Comparison of ENCODE assay signal across 8 mouse cellular contexts in the genomic region with DNA sequence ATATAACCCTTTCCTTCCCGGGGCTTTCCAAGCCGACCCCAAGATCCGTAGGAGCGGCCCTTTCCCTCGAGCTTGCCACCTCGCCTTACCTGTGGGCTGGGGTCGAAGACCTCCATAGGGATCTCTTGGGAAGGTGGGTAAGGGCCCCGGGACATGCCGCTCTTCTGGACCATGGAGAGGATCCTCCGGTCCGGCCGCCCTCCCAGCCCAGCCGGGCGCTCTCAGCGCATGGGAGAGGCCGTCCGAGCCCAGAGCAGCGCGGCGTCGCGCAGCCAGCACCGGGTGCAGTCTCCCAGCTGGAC. TPM values are rescaled to one million over a fixed set of nuclear protein-coding genes. Genes with fewer than 3 reads are reported as not detected.
A peak's percentile ranks its signal among the peaks of the same experiment; 100 is the strongest.
DNase-seq lines count a peak whose midpoint lies in the region; ATAC-seq and TF ChIP-seq lines count a peak whose summit lies in the region.

No protein-coding gene starts in this region.

- peaks cover 41% of the 10 kb centered on the region for H3K4me1 ChIP-seq in heart, embryonic 15.5 days (replicated peaks)
- peaks cover 63% of the 10 kb centered on the region for H3K4me1 ChIP-seq in G1E (ENCODE audit: insufficient read depth, low read depth, low read length)
- peaks cover 18% of the 10 kb centered on the region for H3K4me1 ChIP-seq in heart, postnatal 0 days (ENCODE audit: control insufficient read depth, insufficient read depth)

- no peak for TF ChIP-seq CTCF in G1E (IDR thresholded peaks at IDR 0.05; ENCODE audit: low read depth, low read length)
- no peak for TF ChIP-seq CTCF in heart, postnatal 0 days (IDR thresholded peaks at IDR 0.05; ENCODE audit: low read depth)

- ATAC-seq in heart, embryonic 15.5 days (replicated peaks; ENCODE audit: insufficient number of reproducible peaks, insufficient read depth, low FRiP score, low read depth), result no peak
- no peak for ATAC-seq in G1E (ENCODE audit: extremely low read depth, insufficient number of reproducible peaks, low FRiP score, poor library complexity, severe bottlenecking)
- ATAC-seq in heart, postnatal 0 days (ENCODE audit: insufficient read depth, low read depth), result peak; percentile 37; the same call in 1 of the 2 replicates
- ATAC-seq in megakaryocyte progenitor cell, adult 5-6 weeks (replicated peaks; ENCODE audit: poor library complexity), result 0 out of 2 replicates have a peak, but pooled peaks have one; percentile 8

- peak overlapping the region; percentile 75 for H3K9ac ChIP-seq in heart, embryonic 15.5 days
- peak overlapping the region; percentile 56 for H3K9ac ChIP-seq in heart, postnatal 0 days (replicated peaks; ENCODE audit: low read depth, low read length)

- DNase-seq in heart, postnatal 14 days, result no peak
- no peak for DNase-seq in G1E (ENCODE audit: low spot score)
- no peak for DNase-seq in heart, postnatal 0 days (ENCODE audit: low spot score)
- no peak for DNase-seq in natural killer cell, adult 2 months (ENCODE audit: low spot score in 2 of 2)
- DNase-seq in gastrocnemius, adult 8-10 months (ENCODE audit: low spot score in 2 of 2), result no peak
- no peak for DNase-seq in left cerebral cortex, postnatal 4 days

- H3K4me2 ChIP-seq in heart, embryonic 15.5 days, result peak overlapping the region; percentile 98
- peak overlapping the region; percentile 88 for H3K4me2 ChIP-seq in heart, postnatal 0 days (ENCODE audit: low read depth, low read length)

- H3K27me3 ChIP-seq in heart, embryonic 15.5 days, result no peaks in the 10 kb centered on the region
- peaks cover 30% of the 10 kb centered on the region for H3K27me3 ChIP-seq in G1E (ENCODE audit: insufficient read depth, low read length)
- H3K27me3 ChIP-seq in heart, postnatal 0 days (ENCODE audit: control insufficient read depth, insufficient read depth, low read length), result no peaks in the 10 kb centered on the region

- no peak for TF ChIP-seq EP300 in heart, postnatal 0 days (IDR thresholded peaks at IDR 0.05; ENCODE audit: low read depth)

- peak overlapping the region; percentile 85 for H3K27ac ChIP-seq in heart, embryonic 15.5 days
- H3K27ac ChIP-seq in heart, postnatal 0 days (ENCODE audit: low read depth), result peak overlapping the region; percentile 79

- H3K36me3 ChIP-seq in heart, embryonic 15.5 days, result no peaks in the 10 kb centered on the region
- no peaks in the 10 kb centered on the region for H3K36me3 ChIP-seq in G1E (replicated peaks)
- no peaks in the 10 kb centered on the region for H3K36me3 ChIP-seq in heart, postnatal 0 days (replicated peaks; ENCODE audit: control insufficient read depth, insufficient read depth, low read length)

- intact Hi-C loops in heart, postnatal 14 days (cut with DNase I), result loop anchor here (2.0 kb wide), 1 partner anchor 33 kb away; no protein-coding TSS in a partner anchor
- intact Hi-C loops in left cerebral cortex, postnatal 4 days (cut with DNase I), result no loop called here

- no peaks in the 10 kb centered on the region for H3K9me3 ChIP-seq in heart, embryonic 15.5 days (replicated peaks)
- H3K9me3 ChIP-seq in G1E (replicated peaks), result no peaks in the 10 kb centered on the region
- no peaks in the 10 kb centered on the region for H3K9me3 ChIP-seq in heart, postnatal 0 days (replicated peaks; ENCODE audit: control insufficient read depth, low read length)

- H3K4me3 ChIP-seq in heart, embryonic 15.5 days, result peak overlapping the region; percentile 62
- H3K4me3 ChIP-seq in G1E (ENCODE audit: low read depth, low read length), result peak overlapping the region; percentile 78
- peak overlapping the region; percentile 62 for H3K4me3 ChIP-seq in heart, postnatal 0 days (ENCODE audit: low read depth, low read length)

- WGBS in heart, embryonic 15.5 days, result 0% methylated on average over 23 of the region's 23 CpGs
- 0% methylated on average over 20 of the region's 23 CpGs for WGBS in heart, postnatal 0 days

RNA-seq across cellular contexts. Expression of a gene that starts 0.6 kb away (rescaled TPM):
- 5.8 and 8.5 TPM in 2 replicates for polyA plus RNA-seq in heart, embryonic 15.5 days (2015; fragmentation: Nextera tagmentation; extraction: Ambion mirVana)
- total RNA-seq in heart, postnatal 14 days (2021), result 1 to 10 TPM; 5.5 to 6.9 TPM
- total RNA-seq in G1E (2014; fragmentation: Nextera tagmentation), result 1.4 TPM in 1 of 2 replicates, not detected in the other
- total RNA-seq in G1E (2017), result 0.05 and 0.41 TPM in 2 replicates
- polyA plus RNA-seq in G1E (2012), result 0.61 and 0.63 TPM in 2 replicates
- 5.5 and 6.2 TPM in 2 replicates for total RNA-seq in heart, postnatal 0 days (2014; rRNA removed; ENCODE audit: low replicate concordance)
- polyA plus RNA-seq in heart, postnatal 0 days (2015; fragmentation: Nextera tagmentation; extraction: Ambion mirVana), result 4.8 and 5.2 TPM in 2 replicates
- 0.17 and 1.2 TPM in 2 replicates for total RNA-seq in megakaryocyte progenitor cell, adult 5-6 weeks (2015)
- 0.41 and 0.92 TPM in 2 replicates for total RNA-seq in megakaryocyte progenitor cell, adult 5-6 weeks (2017)
- total RNA-seq in gastrocnemius, adult 8-10 months (2022), result 100 to 1,000 TPM; 172 to 203 (median 187) TPM
- total RNA-seq in left cerebral cortex, postnatal 4 days (2021), result 100 to 1,000 TPM; 100 to 104 TPM

RNA-seq across cellular contexts. Expression of a gene that starts 4.3 kb away (rescaled TPM):
- 601 and 668 TPM in 2 replicates for polyA plus RNA-seq in heart, embryonic 15.5 days (2015; fragmentation: Nextera tagmentation; extraction: Ambion mirVana)
- 100 to 1,000 TPM; 538 to 580 TPM for total RNA-seq in heart, postnatal 14 days (2021)
- 3,100 and 3,267 TPM in 2 replicates for total RNA-seq in G1E (2014; fragmentation: Nextera tagmentation)
- 2,161 and 2,395 TPM in 2 replicates for total RNA-seq in G1E (2017)
- polyA plus RNA-seq in G1E (2012), result 2,216 and 2,673 TPM in 2 replicates
- total RNA-seq in heart, postnatal 0 days (2014; rRNA removed; ENCODE audit: low replicate concordance), result 604 and 622 TPM in 2 replicates
- 588 TPM in 2 replicates for polyA plus RNA-seq in heart, postnatal 0 days (2015; fragmentation: Nextera tagmentation; extraction: Ambion mirVana)
- 3,659 and 3,794 TPM in 2 replicates for total RNA-seq in megakaryocyte progenitor cell, adult 5-6 weeks (2015)
- total RNA-seq in megakaryocyte progenitor cell, adult 5-6 weeks (2017), result 1,648 and 1,816 TPM in 2 replicates
- 100 to 1,000 TPM; 364 to 479 (median 402) TPM for total RNA-seq in gastrocnemius, adult 8-10 months (2022)
- 100 to 1,000 TPM; 711 to 733 TPM for total RNA-seq in left cerebral cortex, postnatal 4 days (2021)

RNA-seq across cellular contexts. Expression of a gene that starts 26.2 kb away (rescaled TPM):
- polyA plus RNA-seq in heart, embryonic 15.5 days (2015; fragmentation: Nextera tagmentation; extraction: Ambion mirVana), result 3.8 and 6.9 TPM in 2 replicates
- 1 to 10 TPM; 1.6 to 6.2 TPM for total RNA-seq in heart, postnatal 14 days (2021)
- total RNA-seq in G1E (2014; fragmentation: Nextera tagmentation) (not detected in 2 replicates), G1E (2017) (0.44 TPM in 1 of 2 replicates, not detected in the other)
- not detected in 2 replicates for polyA plus RNA-seq in G1E (2012)
- total RNA-seq in heart, postnatal 0 days (2014; rRNA removed; ENCODE audit: low replicate concordance), result 4.3 TPM in 1 of 2 replicates, not detected in the other
- 2.9 TPM in 2 replicates for polyA plus RNA-seq in heart, postnatal 0 days (2015; fragmentation: Nextera tagmentation; extraction: Ambion mirVana)
- 3.9 and 6.1 TPM in 2 replicates for total RNA-seq in megakaryocyte progenitor cell, adult 5-6 weeks (2015)
- 2.5 and 7.6 TPM in 2 replicates for total RNA-seq in megakaryocyte progenitor cell, adult 5-6 weeks (2017)
- under 1 TPM in 2 of 4 experiments, not detected in 2; 0.18 to 0.19 TPM for total RNA-seq in gastrocnemius, adult 8-10 months (2022)
- total RNA-seq in left cerebral cortex, postnatal 4 days (2021), result 1 to 10 TPM; 2.2 to 2.5 TPM

RNA-seq across cellular contexts. Expression of a gene that starts 31.1 kb away (rescaled TPM):
- 0.78 and 1.0 TPM in 2 replicates for polyA plus RNA-seq in heart, embryonic 15.5 days (2015; fragmentation: Nextera tagmentation; extraction: Ambion mirVana)
- under 1 TPM; 0.27 to 0.43 TPM for total RNA-seq in heart, postnatal 14 days (2021)
- total RNA-seq in G1E (2014; fragmentation: Nextera tagmentation) (not detected in 2 replicates), G1E (2017) (0.05 TPM in 1 of 2 replicates, not detected in the other)
- not detected in 2 replicates for polyA plus RNA-seq in G1E (2012)
- total RNA-seq in heart, postnatal 0 days (2014; rRNA removed; ENCODE audit: low replicate concordance), result 0.15 TPM in 1 of 2 replicates, not detected in the other
- polyA plus RNA-seq in heart, postnatal 0 days (2015; fragmentation: Nextera tagmentation; extraction: Ambion mirVana), result 0.04 and 0.11 TPM in 2 replicates
- total RNA-seq in megakaryocyte progenitor cell, adult 5-6 weeks (2015), result not detected in 2 replicates
- not detected in 2 replicates for total RNA-seq in megakaryocyte progenitor cell, adult 5-6 weeks (2017)
- under 1 TPM in 2 of 4 experiments, not detected in 2; 0.11 to 0.70 TPM for total RNA-seq in gastrocnemius, adult 8-10 months (2022)
- total RNA-seq in left cerebral cortex, postnatal 4 days (2021), result 10 to 100 TPM in 1 of 2 experiments, 1 to 10 TPM in 1; 8.7 to 11.7 TPM

RNA-seq across cellular contexts. Expression of a gene that starts 36.0 kb away (rescaled TPM):
- polyA plus RNA-seq in heart, embryonic 15.5 days (2015; fragmentation: Nextera tagmentation; extraction: Ambion mirVana), result 0.88 and 2.2 TPM in 2 replicates
- 1 to 10 TPM; 7.3 TPM for total RNA-seq in heart, postnatal 14 days (2021)
- total RNA-seq in G1E (2014; fragmentation: Nextera tagmentation), result not detected in 2 replicates
- total RNA-seq in G1E (2017), result 0.06 and 0.11 TPM in 2 replicates
- polyA plus RNA-seq in G1E (2012), result 0.03 TPM in 2 replicates
- 0.39 and 2.6 TPM in 2 replicates for total RNA-seq in heart, postnatal 0 days (2014; rRNA removed; ENCODE audit: low replicate concordance)
- polyA plus RNA-seq in heart, postnatal 0 days (2015; fragmentation: Nextera tagmentation; extraction: Ambion mirVana), result 2.1 TPM in 2 replicates
- total RNA-seq in megakaryocyte progenitor cell, adult 5-6 weeks (2015), result 2.3 and 3.0 TPM in 2 replicates
- 0.92 and 1.0 TPM in 2 replicates for total RNA-seq in megakaryocyte progenitor cell, adult 5-6 weeks (2017)
- 1 to 10 TPM; 1.3 to 3.4 (median 1.9) TPM for total RNA-seq in gastrocnemius, adult 8-10 months (2022)
- 1 to 10 TPM; 2.1 to 2.4 TPM for total RNA-seq in left cerebral cortex, postnatal 4 days (2021)

Comparison
In these comparisons a context has a peak if more than half of its experiments do, and no peak if none do; other contexts are left out.
1. ATAC-seq: peak in heart, postnatal 0 days (single experiment) and megakaryocyte progenitor cell, adult 5-6 weeks (single experiment); none in heart, embryonic 15.5 days (single experiment) and G1E (single experiment).
2. RNA of a gene that starts 0.6 kb away (total RNA-seq): 172 to 203 TPM in gastrocnemius, adult 8-10 months and 100 to 104 TPM in left cerebral cortex, postnatal 4 days; 5.5 to 6.9 TPM in heart, postnatal 14 days, 5.5 to 6.2 TPM in heart, postnatal 0 days, 0.05 to 1.4 TPM in G1E and 0.17 to 1.2 TPM in megakaryocyte progenitor cell, adult 5-6 weeks; every median in the first group is over 10 times any median in the second.
3. Peak in every context shown above with its lines, with median percentiles within 50 percentile points of each other: H3K4me3 ChIP-seq.